Mouse (Mus musculus) myocyte (in vitro differentiated cells): ENCODE data around the gene Lypd6b. TPM values are rescaled to one million over a fixed set of nuclear protein-coding genes. Genes with fewer than 3 reads are reported as not detected.

ENCODE experiments used
- H3K27me3 ChIP-seq: one replicate; pipeline ENCODE4 v1.6.1; 2011; ENCODE audit not compliant: control insufficient read depth, insufficient read depth, insufficient read length
- H3K36me3 ChIP-seq: one replicate; pipeline ENCODE4 v1.6.1; 2011; ENCODE audit not compliant: control insufficient read depth, insufficient read depth
- H3K4me2 ChIP-seq: one replicate; pipeline ENCODE4 v1.6.1; 2011; ENCODE audit warnings: low read depth, control low read depth
- H3K4me3 ChIP-seq: one replicate; pipeline ENCODE4 v1.5.1; 2011; ENCODE audit warnings: mild to moderate bottlenecking, control low read depth, moderate library complexity
- H3K79me2 ChIP-seq: one replicate; pipeline ENCODE4 v1.6.1; 2011; ENCODE audit not compliant: control insufficient read depth, insufficient read depth
- H3ac ChIP-seq: one replicate; pipeline ENCODE4 v1.6.1; 2011; ENCODE audit not compliant: control insufficient read depth, insufficient read length
- CEBPB ChIP-seq: IDR thresholded peaks from 2 replicates; pipeline ENCODE4 v1.6.1; 2011; ENCODE audit warnings: mild to moderate bottlenecking, moderate library complexity; ENCODE audit not compliant: poor library complexity, insufficient read depth, severe bottlenecking
- E2F4 ChIP-seq: IDR thresholded peaks from one replicate; pipeline ENCODE4 v1.6.1; 2011; ENCODE audit warnings: mild to moderate bottlenecking, control low read depth, moderate library complexity; ENCODE audit not compliant: insufficient read depth
- MAX ChIP-seq: IDR thresholded peaks from one replicate; pipeline ENCODE4 v1.6.1; 2011; ENCODE audit warnings: low read depth, mild to moderate bottlenecking, control low read depth
- MYOD1 ChIP-seq, 3 experiments: IDR thresholded peaks; one replicate each; pipeline ENCODE4 v1.6.1; 2011; ENCODE audit warnings: control low read depth in 2 of 3, low read depth in 2 of 3, mild to moderate bottlenecking in 2 of 3, moderate library complexity in 1 of 3; ENCODE audit not compliant: insufficient read length in 2 of 3, control insufficient read depth in 1 of 3
- MYOG ChIP-seq, 3 experiments: IDR thresholded peaks; one replicate each; pipeline ENCODE4 v1.6.1; 2011; ENCODE audit warnings: control low read depth in 2 of 3, low read depth in 2 of 3, mild to moderate bottlenecking in 2 of 3; ENCODE audit not compliant: insufficient read length in 2 of 3, control insufficient read depth in 1 of 3, insufficient read depth in 1 of 3
- POLR2A ChIP-seq: IDR thresholded peaks from one replicate; pipeline ENCODE4 v1.6.1; 2011; ENCODE audit warnings: low read depth, mild to moderate bottlenecking, control low read depth, moderate library complexity; ENCODE audit not compliant: insufficient read length
- POLR2AphosphoS2 ChIP-seq: IDR thresholded peaks from one replicate; pipeline ENCODE4 v1.6.1; 2011; ENCODE audit warnings: low read depth, control low read depth; ENCODE audit not compliant: insufficient read length
- REST ChIP-seq: IDR thresholded peaks from one replicate; pipeline ENCODE4 v1.6.1; 2011; ENCODE audit warnings: mild to moderate bottlenecking, control low read depth, moderate library complexity; ENCODE audit not compliant: insufficient read depth, insufficient read length
- SRF ChIP-seq: IDR thresholded peaks from one replicate; pipeline ENCODE4 v1.6.1; 2011; ENCODE audit warnings: low read depth; ENCODE audit not compliant: control insufficient read depth, insufficient read length
- TCF12 ChIP-seq: IDR thresholded peaks from one replicate; pipeline ENCODE4 v1.6.1; 2011; ENCODE audit warnings: mild to moderate bottlenecking, control low read depth; ENCODE audit not compliant: poor library complexity, insufficient read depth, severe bottlenecking
- TCF3 ChIP-seq: IDR thresholded peaks from one replicate; pipeline ENCODE4 v1.6.1; 2011; ENCODE audit warnings: low read depth, control low read depth; ENCODE audit not compliant: insufficient read length
- USF1 ChIP-seq: IDR thresholded peaks from one replicate; pipeline ENCODE4 v1.6.1; 2011; ENCODE audit warnings: low read depth, mild to moderate bottlenecking, control low read depth, moderate library complexity
- polyA plus RNA-seq: library from polyadenylated mRNA; unstranded; fragments of >200 nt; fragmentation: generic; extraction: Trizol; gene quantifications from one replicate; pipeline ENCODE4 v1.2.1, GENCODE M21; 2012; ENCODE audit warnings: missing spikeins

The Lypd6b gene
- polyA plus RNA-seq, 1 experiment: 0.35 TPM

DNA sequence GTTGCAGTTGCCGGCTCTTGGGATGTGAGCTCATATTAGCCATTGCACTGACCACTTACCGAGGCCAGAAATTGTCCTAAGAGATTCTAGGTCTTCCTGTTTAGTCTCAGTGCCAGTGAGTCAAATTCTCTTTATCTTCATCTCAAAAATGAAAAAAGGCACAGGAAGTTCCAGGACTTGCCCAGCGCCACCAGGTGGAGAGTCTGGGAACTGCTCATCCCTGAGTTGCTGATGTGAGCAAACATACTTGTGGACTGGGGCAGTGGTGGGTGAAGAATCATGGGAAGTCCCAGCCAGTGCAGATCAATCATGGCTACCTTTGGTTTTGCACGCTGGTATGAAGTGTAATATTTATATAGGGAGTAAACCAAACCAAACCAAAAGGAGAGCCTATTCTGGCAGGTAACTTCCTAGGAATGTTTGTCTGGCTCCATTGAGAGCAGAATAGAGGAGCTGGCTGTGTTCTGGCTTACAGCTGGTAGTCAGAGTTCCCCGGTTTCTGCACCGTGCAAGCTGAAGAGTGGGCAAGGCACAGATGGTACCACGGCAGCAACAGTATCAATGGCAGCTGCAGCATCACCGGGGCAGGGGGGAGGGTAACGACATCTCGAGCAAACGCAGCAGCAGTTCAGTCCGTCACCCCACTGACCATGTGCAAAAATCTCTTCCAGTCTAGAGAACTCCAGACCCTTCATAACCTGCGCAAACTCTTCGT is 38.7 kb upstream of the Lypd6b start:
- Histone ChIP-seq H3ac (no peak overlapping the region), H3K4me3 (no peak overlapping the region), H3K27me3 (no peaks in the 10 kb centered on the region), H3K4me2 (no peak overlapping the region), H3K79me2 (no peaks in the 10 kb centered on the region), H3K36me3 (no peaks in the 10 kb centered on the region)
- peak in 2 of 3 experiments; percentile 36 to 40 for TF ChIP-seq MYOG (IDR thresholded peaks at IDR 0.05; ENCODE audit: control insufficient read depth in 1 of 3, insufficient read depth in 1 of 3, insufficient read length in 2 of 3, low read depth in 2 of 3)
- TF ChIP-seq POLR2A: no peak
- TF ChIP-seq MYOD1 (IDR thresholded peaks at IDR 0.05; ENCODE audit: control insufficient read depth in 1 of 3, insufficient read length in 2 of 3, low read depth in 2 of 3): peak in 2 of 3 experiments; percentile 5 to 7

DNA sequence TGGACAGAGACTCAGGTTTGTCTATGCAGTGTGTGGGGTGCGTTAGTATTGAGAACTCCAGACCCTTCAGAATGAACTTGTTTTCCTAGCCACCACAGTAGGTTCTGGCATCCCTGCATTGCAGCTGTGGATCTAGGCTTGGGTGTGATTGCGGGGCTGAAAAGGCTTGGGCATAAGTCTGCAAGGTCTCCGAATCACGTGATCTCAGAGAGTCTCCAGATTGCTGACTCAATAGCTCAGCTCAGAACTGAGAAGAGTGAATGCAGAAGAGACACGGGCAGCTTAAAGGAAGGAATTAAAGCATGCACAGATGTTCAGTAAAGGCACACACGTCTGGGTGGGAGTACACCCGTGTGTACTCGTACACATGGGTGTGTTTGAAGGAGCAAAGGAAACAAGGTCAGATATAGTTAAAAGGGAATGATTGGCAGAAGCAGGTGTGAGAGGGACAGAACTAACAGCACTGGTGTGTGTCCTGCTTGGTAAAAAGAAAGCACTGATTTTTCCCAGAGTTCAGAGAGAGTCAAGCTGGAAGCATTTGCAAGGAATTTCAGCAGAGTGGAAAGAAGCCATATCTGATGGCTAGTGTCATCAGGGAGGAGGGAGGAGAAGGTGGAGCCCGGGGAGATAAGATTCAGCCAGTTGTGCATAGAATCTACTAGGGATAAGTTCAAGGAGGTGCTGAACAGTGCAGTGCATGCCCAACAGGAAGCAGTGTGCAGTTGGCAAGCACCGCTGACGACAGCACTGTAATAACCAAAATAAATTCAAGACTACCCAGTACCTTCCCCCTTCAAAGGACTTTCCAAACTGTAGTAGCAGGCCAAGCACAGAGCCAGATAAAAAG is 37.5 kb upstream of the Lypd6b start:
- Histone ChIP-seq H3K79me2 (no peaks in the 10 kb centered on the region), H3K27me3 (no peaks in the 10 kb centered on the region), H3ac (no peak overlapping the region), H3K4me3 (no peak overlapping the region), H3K4me2 (peak overlapping the region; percentile 50), H3K36me3 (no peaks in the 10 kb centered on the region)
- TF ChIP-seq POLR2AphosphoS2: no peak
- no peak for TF ChIP-seq SRF
- TF ChIP-seq POLR2A: no peak
- TF ChIP-seq E2F4: no peak
- TF ChIP-seq MYOD1 (IDR thresholded peaks at IDR 0.05; ENCODE audit: control insufficient read depth in 1 of 3, insufficient read length in 2 of 3, low read depth in 2 of 3): peak; percentile 76 to 94 (median 92)
- peak; percentile 79 for TF ChIP-seq USF1
- TF ChIP-seq TCF12: peak; percentile 44
- peak; percentile 5 for TF ChIP-seq TCF3
- TF ChIP-seq MYOG (IDR thresholded peaks at IDR 0.05; ENCODE audit: control insufficient read depth in 1 of 3, insufficient read depth in 1 of 3, insufficient read length in 2 of 3, low read depth in 2 of 3): no peak
- TF ChIP-seq REST: no peak
- TF ChIP-seq CEBPB: no peak
- no peak for TF ChIP-seq MAX

DNA sequence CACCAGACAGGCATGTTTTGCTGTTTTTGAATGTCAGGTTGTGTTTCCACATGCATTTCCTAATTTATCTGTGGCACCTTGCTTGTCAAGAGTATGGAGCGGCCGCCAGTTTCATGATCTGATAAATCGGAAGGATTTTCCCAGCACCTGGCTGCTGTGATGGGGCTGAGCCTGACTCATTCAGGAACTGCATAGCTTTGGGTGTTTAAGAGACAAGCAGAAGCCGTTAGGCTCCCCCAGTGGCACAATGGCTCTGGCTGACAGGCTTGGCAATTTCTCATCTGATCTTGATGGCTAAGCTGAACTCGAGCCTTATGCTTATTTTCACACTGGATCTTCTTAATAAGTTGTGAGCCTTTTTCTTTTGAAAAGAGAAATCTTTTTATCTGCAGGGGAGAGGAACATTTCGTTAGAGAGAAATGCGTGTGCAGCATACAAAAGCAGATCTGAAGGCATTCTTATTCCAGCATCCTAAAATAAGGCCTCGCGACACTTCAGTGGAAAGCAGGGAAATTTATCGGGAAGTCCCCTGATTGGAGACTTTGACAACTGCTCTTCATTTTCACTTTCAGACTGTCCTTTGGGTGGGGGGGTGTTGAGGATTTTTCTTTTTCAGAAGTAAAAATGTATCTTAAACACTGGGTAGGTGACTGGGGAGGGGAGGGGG is 35.8 kb upstream of the Lypd6b start:
- TF ChIP-seq MYOG (IDR thresholded peaks at IDR 0.05; ENCODE audit: control insufficient read depth in 1 of 3, insufficient read depth in 1 of 3, insufficient read length in 2 of 3, low read depth in 2 of 3) (no peak), MYOD1 (IDR thresholded peaks at IDR 0.05; ENCODE audit: control insufficient read depth in 1 of 3, insufficient read length in 2 of 3, low read depth in 2 of 3) (no peak), TCF12 (no peak), POLR2AphosphoS2 (no peak), REST (no peak), E2F4 (no peak), SRF (no peak), MAX (no peak), POLR2A (no peak), CEBPB (no peak), TCF3 (no peak), USF1 (no peak)
- Histone ChIP-seq H3K4me2 (no peak overlapping the region), H3K4me3 (no peak overlapping the region), H3K36me3 (no peaks in the 10 kb centered on the region), H3K79me2 (no peaks in the 10 kb centered on the region), H3K27me3 (no peaks in the 10 kb centered on the region), H3ac (no peak overlapping the region)

DNA sequence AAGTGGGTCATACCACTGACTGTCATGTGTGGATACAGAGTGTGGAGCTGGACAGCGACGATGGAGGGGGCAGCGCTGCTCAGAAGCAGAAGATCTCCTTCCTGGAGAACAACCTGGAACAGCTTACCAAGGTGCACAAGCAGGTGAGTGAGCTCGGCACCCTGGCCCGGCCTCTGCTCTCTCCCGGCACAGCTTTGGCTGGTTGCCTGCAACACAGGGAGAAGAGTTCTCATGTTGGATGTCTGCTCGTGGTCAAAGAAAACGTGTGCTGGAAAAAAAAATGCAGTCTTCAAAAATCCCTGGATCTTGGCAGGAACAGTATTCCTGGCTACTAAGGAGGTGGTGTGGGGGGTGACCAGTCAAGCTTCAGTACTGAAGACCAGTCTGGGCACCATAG is 35.3 kb upstream of the Lypd6b start:
- H3ac ChIP-seq: no peak overlapping the region
- TF ChIP-seq POLR2A: no peak
- TF ChIP-seq E2F4: no peak
- TF ChIP-seq MYOD1 (IDR thresholded peaks at IDR 0.05; ENCODE audit: control insufficient read depth in 1 of 3, insufficient read length in 2 of 3, low read depth in 2 of 3): no peak
- no peak for TF ChIP-seq USF1
- no peak overlapping the region for H3K4me2 ChIP-seq
- no peaks in the 10 kb centered on the region for H3K27me3 ChIP-seq
- no peaks in the 10 kb centered on the region for H3K79me2 ChIP-seq
- no peak overlapping the region for H3K4me3 ChIP-seq
- no peaks in the 10 kb centered on the region for H3K36me3 ChIP-seq

DNA sequence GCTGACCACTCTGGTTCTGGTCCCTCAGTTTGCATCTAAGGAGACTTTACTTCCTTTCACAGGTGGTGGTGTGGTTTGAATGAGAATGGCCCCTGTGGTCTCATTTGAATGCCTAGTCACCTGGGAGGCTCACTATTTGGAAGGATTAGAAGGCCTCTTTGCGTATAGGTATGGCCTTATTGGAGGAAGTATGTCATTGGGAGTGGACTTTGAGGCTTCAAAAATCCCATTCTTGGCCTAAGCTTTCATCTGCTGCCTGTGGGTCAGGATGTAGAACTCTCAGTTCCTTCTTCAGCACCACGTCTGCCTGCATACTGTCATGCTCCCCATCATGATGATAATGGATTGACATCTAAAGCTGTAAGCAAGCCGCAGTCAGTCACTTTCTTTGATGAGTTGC is 34.4 kb upstream of the Lypd6b start:
- TF ChIP-seq POLR2AphosphoS2 (no peak), USF1 (no peak), TCF3 (no peak), REST (no peak), E2F4 (no peak), POLR2A (no peak), MAX (no peak)
- Histone ChIP-seq H3K4me2 (no peak overlapping the region), H3K36me3 (no peaks in the 10 kb centered on the region), H3K79me2 (no peaks in the 10 kb centered on the region), H3ac (no peak overlapping the region), H3K27me3 (no peaks in the 10 kb centered on the region), H3K4me3 (no peak overlapping the region)
